Mouse (Mus musculus): Measurements from ENCODE around the gene Ganc. TPM values are rescaled to one million over a fixed set of nuclear protein-coding genes. Genes with fewer than 3 reads are reported as not detected.

Gene Ganc
- total RNA-seq, 2 experiments from 2014 or later: 23.4 to 23.5 TPM

- DNase-seq: no peak
- intact Hi-C loops (cut with DNase I): no loop called here
Observed at GRCm38 (mm10) chr2:120446373-120446772, 42.7 kb downstream of the Ganc start.

DNA sequence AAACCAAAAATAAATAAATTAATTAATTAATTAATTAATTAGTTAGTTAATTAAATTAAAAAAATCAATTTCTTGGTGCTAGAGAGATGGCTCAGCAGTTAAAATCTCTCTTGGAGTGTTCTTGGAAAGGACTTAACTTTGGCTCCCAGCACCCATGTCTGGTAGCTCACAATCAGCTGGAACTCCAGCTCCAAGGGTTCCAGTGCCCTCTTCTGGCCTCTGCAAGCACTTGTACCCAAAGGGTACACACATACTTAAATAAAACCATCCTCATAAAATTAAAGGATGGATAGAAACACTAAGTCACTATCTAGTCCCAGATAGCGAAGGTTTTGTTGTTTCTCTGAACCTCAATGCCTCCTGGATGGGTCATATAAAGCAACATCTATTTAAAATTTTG, 43.6 kb downstream of the Ganc start:
- DNase-seq: no peak
- intact Hi-C loops (cut with DNase I): no loop called here

GRCm38 (mm10) chr2:120450724-120451123, 47.0 kb downstream of the Ganc start:
- DNase-seq: no peak
- intact Hi-C loops (cut with DNase I): no loop called here

DNA sequence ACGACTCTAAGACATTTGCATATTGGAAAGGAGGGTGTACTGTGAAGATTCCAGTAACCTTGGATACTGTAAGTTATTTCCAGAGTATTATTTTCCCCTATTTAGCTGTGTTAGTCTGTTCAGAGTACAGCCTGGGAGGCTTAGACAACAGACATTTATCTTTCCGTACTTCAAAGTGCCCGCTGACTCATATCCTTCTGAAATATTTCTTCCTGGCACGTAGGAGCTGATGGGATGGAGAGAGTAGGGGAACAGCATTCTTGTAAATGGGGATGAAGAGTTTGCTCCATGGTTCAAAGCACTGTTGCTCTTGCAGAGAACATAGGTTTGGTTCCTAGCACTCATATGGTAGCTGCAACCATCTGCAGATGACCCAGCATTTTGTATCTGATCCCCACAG, 48.9 kb downstream of the Ganc start:
- no peak for DNase-seq
- intact Hi-C loops (cut with DNase I): no loop called here

DNA sequence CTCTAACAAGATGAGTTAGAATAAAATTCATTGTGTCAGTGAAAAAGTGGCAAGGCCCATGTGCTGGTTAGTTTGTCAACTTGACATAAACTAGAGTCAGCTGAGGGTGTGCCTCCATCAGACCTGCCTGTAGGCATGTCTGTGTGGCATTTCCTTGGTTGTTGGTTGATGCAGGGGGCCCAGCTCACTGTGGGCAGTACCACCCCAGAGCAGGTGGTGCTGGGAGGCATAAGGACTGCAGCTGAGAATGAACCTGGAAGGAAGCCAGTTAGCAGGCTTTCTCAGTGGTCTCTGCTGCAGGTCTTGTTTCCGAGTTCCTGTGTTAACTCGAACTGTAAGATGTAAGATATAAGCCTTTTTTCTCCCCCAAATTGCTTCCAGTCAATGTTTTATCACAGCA, 51.3 kb downstream of the Ganc start:
- DNase-seq: no peak

GRCm38 (mm10) chr2:120455719-120456118, 52.0 kb downstream of the Ganc start, which contains the start of gene Capn3:
Capn3 (plus strand) TSS chr2:120456019.
- no peak for DNase-seq
- intact Hi-C loops (cut with DNase I): no loop called here

More for the DNA sequence above, 51.3 kb downstream of the Ganc start:
- intact Hi-C loops (cut with DNase I): no loop called here

DNA sequence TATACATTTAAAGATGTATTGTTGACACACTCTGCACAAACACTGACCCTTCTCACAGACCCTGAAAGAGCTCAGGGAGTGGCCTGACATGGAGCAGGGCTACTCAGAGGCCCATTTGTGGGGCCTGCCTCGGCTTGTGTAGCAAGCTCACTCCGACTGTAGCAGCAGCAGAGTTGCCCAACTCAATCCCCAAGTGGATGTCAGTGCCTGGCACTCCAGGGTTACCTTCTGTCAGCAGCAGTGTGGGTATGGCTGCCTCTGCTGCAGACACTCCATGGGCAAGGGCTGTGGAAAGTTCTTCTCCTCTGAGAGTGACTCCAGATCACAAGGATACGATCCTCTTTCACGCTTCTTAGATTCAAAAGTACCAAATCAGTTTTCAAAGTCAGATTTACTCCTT, 56.5 kb downstream of the Ganc start:
- intact Hi-C loops (cut with DNase I): no loop called here
- no peak for DNase-seq

DNA sequence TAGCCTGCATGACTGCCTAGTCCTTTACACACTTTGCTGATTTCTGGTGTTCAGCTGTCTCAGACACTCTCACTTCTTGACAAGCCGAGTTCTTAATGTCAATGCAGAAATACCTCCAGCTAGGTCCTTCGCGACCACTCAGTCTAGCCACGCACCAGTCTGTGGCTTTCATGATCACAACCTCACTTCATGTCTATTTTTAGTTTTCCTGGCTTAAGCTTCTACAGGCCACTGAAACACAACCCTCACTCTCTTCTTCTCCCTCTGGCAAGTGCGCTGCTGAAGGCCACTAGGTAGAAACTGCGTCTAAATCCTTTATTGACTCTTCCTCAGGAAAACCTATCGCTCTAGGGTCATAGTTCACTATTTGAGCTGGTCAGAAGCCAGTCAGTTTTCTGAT, 59.6 kb downstream of the Ganc start:
- intact Hi-C loops (cut with DNase I): no loop called here
- DNase-seq: no peak

DNA sequence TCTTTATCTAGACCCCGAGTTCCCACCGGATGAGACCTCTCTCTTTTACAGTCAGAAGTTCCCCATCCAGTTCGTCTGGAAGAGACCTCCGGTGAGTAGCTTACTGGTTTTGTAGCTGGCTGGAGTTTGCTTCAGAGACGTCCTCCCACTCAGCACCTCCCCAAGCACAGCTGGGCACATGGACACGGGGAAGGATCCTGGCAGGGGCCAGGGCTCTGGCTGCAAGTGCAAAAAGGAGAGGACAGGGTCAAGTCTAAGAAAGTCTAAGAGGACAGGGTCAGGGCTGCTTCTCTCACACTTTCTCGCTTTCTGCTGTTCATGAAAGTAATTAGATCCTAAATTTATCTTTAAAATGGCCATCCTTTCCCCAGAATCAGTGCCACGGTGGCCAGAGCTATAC, 60.4 kb downstream of the Ganc start:
- intact Hi-C loops (cut with DNase I): no loop called here
- DNase-seq: peak in 1 of 2 experiments; percentile 13

DNA sequence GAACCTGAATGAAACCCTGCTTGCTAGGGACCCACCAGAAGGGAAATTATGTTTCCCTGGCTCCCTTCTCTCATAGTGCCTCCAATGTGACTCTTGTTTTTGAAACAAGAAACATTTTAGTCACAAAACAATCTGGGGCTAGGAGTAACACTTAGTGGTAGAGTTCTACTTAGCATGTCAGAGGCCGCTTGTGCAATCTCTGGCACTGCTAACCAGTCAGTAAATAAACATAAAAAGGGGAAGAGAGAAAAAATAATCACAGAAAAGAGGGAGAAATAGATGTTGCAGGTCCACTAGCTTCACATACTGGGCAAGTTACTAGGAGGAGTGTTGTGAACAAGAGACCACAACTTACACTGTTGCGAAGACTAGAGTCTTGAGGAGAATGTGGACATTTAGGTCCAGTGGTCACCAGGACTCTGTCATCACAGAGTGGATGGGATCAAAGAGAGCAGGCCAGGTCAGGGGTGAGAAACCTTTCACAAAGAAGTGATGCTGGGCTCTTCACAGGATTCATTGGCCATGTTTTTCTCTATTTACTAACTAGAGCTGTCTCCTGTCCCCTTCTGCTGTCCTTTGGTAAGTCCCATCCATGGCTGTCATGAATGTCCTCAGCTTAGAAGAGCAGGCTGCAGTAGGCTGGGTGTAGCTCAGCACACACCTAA, 61.2 kb downstream of the Ganc start:
- no peak for DNase-seq
- intact Hi-C loops (cut with DNase I): no loop called here

DNA sequence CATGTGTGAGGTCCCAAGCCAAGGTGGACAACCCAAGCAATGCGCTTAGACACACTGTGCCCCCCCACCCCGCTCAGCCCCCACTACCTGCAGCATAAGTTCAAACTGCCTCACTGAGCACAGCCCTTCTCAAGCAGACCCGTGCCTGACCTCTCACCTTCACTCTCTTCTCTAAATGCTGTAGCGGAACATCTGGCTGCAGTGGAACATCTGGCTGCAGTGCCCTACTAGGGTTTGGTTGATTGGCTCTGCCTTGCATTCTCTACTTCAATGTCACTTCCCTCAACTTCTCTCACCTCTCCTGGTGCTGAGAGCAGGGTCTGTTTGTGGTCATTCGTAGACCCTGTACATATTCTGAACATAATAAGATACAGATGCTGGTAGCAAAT, 61.7 kb downstream of the Ganc start:
- intact Hi-C loops (cut with DNase I): no loop called here

DNA sequence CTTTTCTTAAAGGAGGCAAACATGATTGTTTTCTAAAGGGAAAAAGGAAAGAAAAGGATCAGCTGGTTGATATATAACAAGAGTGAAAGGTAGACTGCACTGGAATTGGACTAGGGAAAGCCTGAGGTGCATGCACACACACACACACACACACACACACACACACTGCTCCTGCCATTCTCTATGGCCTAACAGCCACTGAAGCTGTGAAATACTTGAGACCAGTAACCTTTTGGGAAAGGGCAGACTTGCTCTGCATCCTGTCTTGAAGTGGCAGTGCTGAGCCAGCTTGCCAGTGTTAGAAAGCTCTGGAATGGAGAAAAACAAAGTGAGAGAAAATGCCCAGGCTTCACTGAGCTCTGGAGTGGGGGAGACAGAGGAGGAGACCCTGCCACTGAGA, 64.3 kb downstream of the Ganc start:
- intact Hi-C loops (cut with DNase I): no loop called here
- DNase-seq: no peak

More for the DNA sequence above, 61.7 kb downstream of the Ganc start:
- DNase-seq: no peak

GRCm38 (mm10) chr2:120469220-120469619, 65.5 kb downstream of the Ganc start:
- no peak for DNase-seq
- intact Hi-C loops (cut with DNase I): no loop called here

DNA sequence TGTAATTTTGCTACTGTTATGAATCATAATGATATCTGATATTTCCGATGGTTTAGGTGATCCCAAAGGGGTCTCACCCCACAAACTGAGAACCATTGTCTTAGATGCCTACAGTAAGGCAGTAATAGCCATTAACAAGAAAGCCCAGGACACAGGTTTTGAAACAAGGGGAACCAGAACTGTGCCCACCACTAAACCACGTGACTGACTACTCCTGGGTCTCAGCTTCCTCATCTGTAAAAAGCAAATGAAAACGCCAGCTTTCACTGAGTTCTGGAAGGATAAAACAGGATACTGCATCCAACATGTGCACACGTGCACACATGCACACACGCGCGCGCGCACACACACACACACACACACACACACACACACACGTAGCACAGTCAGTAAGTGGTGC, 66.0 kb downstream of the Ganc start:
- intact Hi-C loops (cut with DNase I): no loop called here
- DNase-seq: no peak

GRCm38 (mm10) chr2:120470856-120471255, 67.2 kb downstream of the Ganc start:
- no peak for DNase-seq
- intact Hi-C loops (cut with DNase I): no loop called here

GRCm38 (mm10) chr2:120476277-120477087, 72.8 kb downstream of the Ganc start:
- intact Hi-C loops (cut with DNase I): loop anchor here (5.0 kb wide), 3 partner anchors 131 to 391 kb away; partner anchors contain the start of genes Haus2 and Lrrc57

DNA sequence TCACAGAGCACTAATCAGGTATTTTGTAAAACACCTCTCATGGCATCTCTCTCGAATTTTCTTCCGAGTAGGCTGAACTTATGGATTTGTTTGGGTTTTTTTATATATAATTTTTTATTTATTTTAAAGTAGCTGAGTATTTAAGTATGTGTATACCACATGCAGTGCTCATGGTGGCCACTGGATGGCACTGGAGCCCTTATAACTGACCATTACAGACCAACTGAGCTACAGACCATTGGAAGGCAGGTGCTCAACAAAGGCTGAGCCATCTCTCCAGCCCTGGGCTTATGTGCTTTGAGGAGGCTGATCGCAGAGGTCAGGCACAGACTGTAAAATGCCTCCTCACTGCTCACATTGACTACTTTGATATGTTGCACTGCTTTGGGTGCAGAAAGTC, 74.9 kb downstream of the Ganc start:
- peak; percentile 76 to 83 for DNase-seq
- intact Hi-C loops (cut with DNase I): loop anchor here (5.0 kb wide), 3 partner anchors 129 to 389 kb away; partner anchors contain the start of genes Haus2 and Lrrc57

More at GRCm38 (mm10) chr2:120476277-120477087, 72.8 kb downstream of the Ganc start:
- no peak for DNase-seq

DNA sequence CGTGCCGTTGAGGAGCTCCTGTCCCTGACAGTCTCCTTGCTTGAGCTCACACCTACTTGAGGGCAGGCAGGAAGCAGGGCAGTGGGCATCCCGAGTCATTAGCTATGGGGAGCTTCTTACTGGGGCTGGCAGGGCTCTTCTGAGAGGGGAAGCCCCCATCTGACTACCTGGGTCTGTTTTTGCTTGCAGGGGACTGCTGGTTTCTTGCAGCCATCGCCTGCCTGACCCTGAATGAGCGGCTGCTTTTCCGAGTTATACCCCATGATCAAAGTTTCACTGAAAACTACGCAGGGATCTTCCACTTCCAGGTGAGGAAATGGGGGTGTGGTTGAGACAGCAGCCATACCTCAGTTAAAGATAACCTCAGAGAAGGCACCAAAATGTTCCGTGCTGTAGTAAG, 78.2 kb downstream of the Ganc start:
- DNase-seq: no peak
- intact Hi-C loops (cut with DNase I): no loop called here

DNA sequence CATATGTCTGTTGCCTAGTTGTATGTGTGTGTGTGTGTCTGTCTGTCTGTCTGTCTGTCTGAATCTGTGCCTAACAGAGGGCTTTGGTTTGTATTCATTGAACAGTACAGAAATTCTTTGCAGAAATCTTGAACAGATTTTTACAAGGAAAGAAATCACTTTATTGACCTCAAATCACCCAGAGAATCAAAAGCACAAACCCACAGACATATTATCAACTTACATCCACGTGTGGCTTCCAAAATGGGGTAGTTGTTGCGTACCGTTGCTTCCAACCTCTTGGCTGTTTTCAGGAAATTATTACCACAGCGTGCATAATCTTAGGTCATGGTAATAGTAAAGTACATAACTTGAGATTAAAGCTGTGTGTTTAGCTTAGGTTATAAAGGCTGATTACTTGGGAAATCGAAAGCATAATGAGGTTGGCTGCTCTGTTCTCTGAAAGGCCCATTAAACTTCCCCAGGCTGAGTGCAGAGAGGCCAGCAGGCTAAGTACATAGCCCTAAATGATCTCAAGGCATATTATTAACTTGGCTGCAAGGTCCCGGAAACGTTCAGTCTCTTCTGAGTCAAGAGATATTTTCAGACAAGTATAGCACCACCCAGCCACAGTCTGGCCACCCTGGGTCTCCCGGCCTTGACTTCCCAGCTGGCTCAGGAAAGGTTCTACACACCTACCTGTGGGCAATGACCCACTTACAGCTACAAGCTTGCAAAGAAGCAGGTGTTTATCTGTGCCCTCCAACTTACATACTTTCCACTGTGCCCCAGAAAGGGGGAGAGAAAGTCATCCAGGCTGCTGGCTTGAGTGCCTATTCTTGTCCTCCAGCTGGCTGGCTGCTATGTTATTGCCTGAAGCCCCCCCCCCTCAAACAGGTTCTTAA, 79.1 kb downstream of the Ganc start:
- intact Hi-C loops (cut with DNase I): no loop called here
- peak in 1 of 2 experiments; percentile 14 for DNase-seq

DNA sequence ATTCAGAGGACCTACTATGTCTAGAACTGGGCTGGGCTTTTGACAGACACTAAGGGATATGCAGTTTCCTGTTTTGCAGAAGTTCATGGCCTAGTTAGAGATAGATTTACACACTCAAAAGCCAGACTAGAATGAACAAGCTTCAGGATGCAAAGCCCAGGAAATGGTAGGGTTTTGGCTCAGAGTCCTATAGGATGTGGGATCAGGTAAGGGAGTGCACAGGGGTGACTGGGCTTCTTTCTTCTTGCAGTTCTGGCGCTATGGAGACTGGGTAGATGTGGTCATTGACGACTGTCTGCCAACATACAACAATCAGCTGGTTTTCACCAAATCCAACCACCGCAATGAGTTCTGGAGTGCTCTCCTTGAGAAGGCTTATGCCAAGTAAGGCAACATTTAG, 80.5 kb downstream of the Ganc start:
- intact Hi-C loops (cut with DNase I): no loop called here
- no peak for DNase-seq

GRCm38 (mm10) chr2:120493254-120493653, 89.6 kb downstream of the Ganc start:
- no peak for DNase-seq
- intact Hi-C loops (cut with DNase I): no loop called here

All from heart, postnatal 14 days (tissue).